Mouse (Mus musculus): ENCODE data around the gene Ppm1j. TPM values are rescaled to one million over a fixed set of nuclear protein-coding genes. Genes with fewer than 3 reads are reported as not detected.

Gene Ppm1j
- polyA plus RNA-seq, 1 experiment from 2014 or later: 23.8 TPM

DNA sequence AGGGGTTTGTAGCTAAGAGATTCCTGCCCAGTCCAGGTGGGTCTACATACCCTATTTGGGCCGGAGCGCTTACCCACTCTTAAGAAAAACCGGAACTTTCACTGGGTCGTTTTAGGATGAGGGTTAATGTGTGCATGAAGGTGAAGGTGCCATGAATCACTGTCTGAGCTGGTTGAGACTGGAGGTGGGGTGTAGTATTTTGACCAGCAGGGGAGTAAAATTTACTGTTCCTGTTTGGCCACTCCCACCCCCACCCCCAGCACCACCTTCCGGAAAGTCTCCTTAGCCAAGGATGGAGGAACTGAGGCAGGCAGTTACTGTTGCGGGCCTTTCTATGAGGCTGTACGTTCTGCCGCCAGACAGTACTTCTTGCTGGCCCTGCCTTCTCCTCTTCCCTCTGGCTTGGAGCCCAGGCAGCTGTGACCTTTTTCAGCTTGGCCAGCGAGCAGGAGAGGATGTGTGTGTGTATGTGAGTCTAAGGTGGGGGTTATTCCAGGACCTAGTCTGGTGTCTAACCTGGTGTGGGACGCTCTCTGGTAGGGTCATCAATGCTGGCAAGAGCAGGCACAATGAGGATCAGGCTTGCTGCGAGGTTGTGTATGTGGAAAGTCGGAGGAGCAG lies 1.3 kb downstream of the Ppm1j start:
- DNase-seq (ENCODE audit: low read depth, low spot score): no peak
- ChIA-PET CTCF (no interaction called here), POLR2A (interaction anchor here (1.3 kb wide), 1 partner anchor 36 kb away, joined by 5 read pairs; the partner anchor contains the start of gene Mov10)
- TF ChIP-seq CTCF (IDR thresholded peaks at IDR 0.05): no peak
- H3K27me3 ChIP-seq: no peaks in the 10 kb centered on the region
- ATAC-seq: no peak
- in situ Hi-C loops (cut with MboI; ENCODE audit: low pct_unique_long_range_greater_than_20kb): no loop called here

DNA sequence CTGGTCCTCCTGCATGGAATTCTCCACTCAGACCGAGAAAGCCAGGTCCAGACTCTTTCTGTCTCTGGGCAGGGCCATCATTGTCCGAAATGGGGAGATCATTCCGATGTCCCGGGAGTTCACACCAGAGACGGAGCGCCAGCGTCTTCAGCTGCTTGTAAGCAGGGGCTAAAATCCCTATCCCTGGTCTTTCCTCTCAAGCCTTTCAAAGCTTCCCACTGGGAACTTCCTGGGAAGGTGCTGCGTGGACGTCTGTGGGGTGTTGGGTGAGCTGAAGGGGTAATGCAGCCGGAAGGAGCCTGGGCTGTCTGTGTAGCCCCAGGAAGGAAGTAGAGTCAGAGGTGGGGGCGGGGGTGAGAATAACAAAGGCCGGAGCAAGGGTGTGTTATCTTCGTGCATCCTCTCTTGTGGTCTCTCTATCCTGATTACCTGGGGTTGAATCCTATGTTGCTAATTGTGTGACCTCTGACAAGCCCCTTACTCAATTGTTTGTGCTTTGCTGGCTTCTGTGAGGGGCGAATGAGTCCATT lies 3.2 kb downstream of the Ppm1j start:
- CTCF ChIA-PET: interaction anchor here (1.2 kb wide), 1 partner anchor 18 kb away, joined by 3 read pairs; no protein-coding TSS in a partner anchor
- TF ChIP-seq CTCF (IDR thresholded peaks at IDR 0.05): no peak
- no peaks in the 10 kb centered on the region for H3K27me3 ChIP-seq
- in situ Hi-C loops (cut with MboI; ENCODE audit: low pct_unique_long_range_greater_than_20kb): no loop called here
- no peak for DNase-seq (ENCODE audit: low read depth, low spot score)
- POLR2A ChIA-PET: no interaction called here
- no peak for ATAC-seq

GRCm38 (mm10) chr3:104785284-104785683 lies 4.4 kb downstream of the Ppm1j start:
- CTCF ChIA-PET: no interaction called here
- POLR2A ChIA-PET: interaction anchor here (1.1 kb wide), 1 partner anchor 79 kb away, joined by 3 read pairs; the partner anchor contains the start of gene Capza1

DNA sequence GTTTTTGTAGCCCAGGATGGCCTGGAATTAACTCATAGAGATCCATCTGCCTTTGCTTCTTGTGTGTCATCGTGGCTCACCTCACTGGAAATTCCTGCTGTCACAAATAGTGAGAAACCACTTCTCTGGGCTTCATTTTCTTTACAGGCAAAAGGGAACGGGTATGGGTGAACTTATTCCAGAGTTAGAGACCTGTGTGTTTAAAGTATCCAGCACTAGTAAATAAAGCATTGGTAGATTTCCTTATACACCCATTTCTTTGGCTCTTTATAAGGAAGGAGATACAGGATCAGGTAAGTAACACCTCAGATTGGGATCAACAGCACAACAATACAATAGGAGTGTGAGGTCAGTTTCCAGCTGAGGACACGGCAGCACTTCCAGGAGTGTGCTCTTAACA lies 7.2 kb downstream of the Ppm1j start, which contains the start of gene Rhoc:
Gene Rhoc, plus strand, starts transcription at position 301 of the 400 bp plus-strand sequence.
- no peak for ATAC-seq
- ChIA-PET CTCF (interaction anchor here (0.6 to 5.0 kb wide), 24 partner anchors 10 to 271 kb away, joined by 3 to 30 read pairs (median 3); partner anchors contain the start of gene Mov10), POLR2A (interaction anchor here (1.1 to 5.5 kb wide), 6 partner anchors 30 to 271 kb away, joined by 4 to 35 read pairs (median 6); partner anchors contain the start of genes Capza1, Mov10 and St7l)
- in situ Hi-C loops (cut with MboI; ENCODE audit: low pct_unique_long_range_greater_than_20kb): loop anchor here (5.0 kb wide), 3 partner anchors 74 to 264 kb away; partner anchors contain the start of genes Capza1, Cttnbp2nl and St7l
- no peak for TF ChIP-seq CTCF (IDR thresholded peaks at IDR 0.05)
- DNase-seq (ENCODE audit: low read depth, low spot score): no peak
- no peaks in the 10 kb centered on the region for H3K27me3 ChIP-seq

More at GRCm38 (mm10) chr3:104785284-104785683, 4.4 kb downstream of the Ppm1j start:
- H3K27me3 ChIP-seq: no peaks in the 10 kb centered on the region
- TF ChIP-seq CTCF (IDR thresholded peaks at IDR 0.05): no peak
- DNase-seq (ENCODE audit: low read depth, low spot score): no peak
- no peak for ATAC-seq
- in situ Hi-C loops (cut with MboI; ENCODE audit: low pct_unique_long_range_greater_than_20kb): loop anchor here (5.0 kb wide), 3 partner anchors 77 to 267 kb away; partner anchors contain the start of genes Capza1, Cttnbp2nl and St7l

- POLR2A ChIA-PET: interaction anchor here (0.5 to 5.5 kb wide), 12 partner anchors 20 to 373 kb away, joined by 3 to 35 read pairs (median 4); partner anchors contain the start of genes Capza1, Mov10 and St7l
- TF ChIP-seq CTCF (IDR thresholded peaks at IDR 0.05): no peak
- CTCF ChIA-PET: interaction anchor here (0.6 to 5.0 kb wide), 29 partner anchors 9 to 270 kb away, joined by 3 to 30 read pairs (median 3); partner anchors contain the start of genes Capza1 and Mov10
- ATAC-seq (peak; percentile 64), DNase-seq (ENCODE audit: low read depth, low spot score) (peak; percentile 71)
- in situ Hi-C loops (cut with MboI; ENCODE audit: low pct_unique_long_range_greater_than_20kb): loop anchor here (5.0 kb wide), 3 partner anchors 74 to 264 kb away; partner anchors contain the start of genes Capza1, Cttnbp2nl and St7l
- H3K27me3 ChIP-seq: no peaks in the 10 kb centered on the region
These were observed 7.9 kb downstream of the Ppm1j start for GRCm38 (mm10) chr3:104788561-104789311.

- in situ Hi-C loops (cut with MboI; ENCODE audit: low pct_unique_long_range_greater_than_20kb): loop anchor here (5.0 kb wide), 3 partner anchors 73 to 263 kb away; partner anchors contain the start of genes Capza1, Cttnbp2nl and St7l
- ATAC-seq (peak; percentile 9), DNase-seq (ENCODE audit: low read depth, low spot score) (no peak)
- POLR2A ChIA-PET: interaction anchor here (0.6 to 5.5 kb wide), 9 partner anchors 28 to 374 kb away, joined by 3 to 35 read pairs (median 5); partner anchors contain the start of genes Capza1, Mov10 and St7l
- no peak for TF ChIP-seq CTCF (IDR thresholded peaks at IDR 0.05)
- CTCF ChIA-PET: interaction anchor here (0.8 to 5.0 kb wide), 19 partner anchors 9 to 270 kb away, joined by 3 to 30 read pairs (median 4); partner anchors contain the start of genes Capza1 and Mov10
- no peaks in the 10 kb centered on the region for H3K27me3 ChIP-seq
These were observed 8.4 kb downstream of the Ppm1j start for GRCm38 (mm10) chr3:104789312-104789605.

- ATAC-seq: no peak
- ChIA-PET CTCF (interaction anchor here (1.5 to 5.0 kb wide), 5 partner anchors 13 to 203 kb away, joined by 4 to 30 read pairs (median 8); partner anchors contain the start of gene Mov10), POLR2A (interaction anchor here (1.4 to 5.5 kb wide), 3 partner anchors 28 to 75 kb away, joined by 4 to 35 read pairs (median 19); partner anchors contain the start of genes Capza1, Mov10 and St7l)
- no peak for DNase-seq (ENCODE audit: low read depth, low spot score)
- in situ Hi-C loops (cut with MboI; ENCODE audit: low pct_unique_long_range_greater_than_20kb): loop anchor here (5.0 kb wide), 3 partner anchors 72 to 262 kb away; partner anchors contain the start of genes Capza1, Cttnbp2nl and St7l
- no peaks in the 10 kb centered on the region for H3K27me3 ChIP-seq
- TF ChIP-seq CTCF (IDR thresholded peaks at IDR 0.05): no peak
These were observed 9.0 kb downstream of the Ppm1j start for GRCm38 (mm10) chr3:104789822-104790221.

- ATAC-seq (peak; percentile 9), DNase-seq (ENCODE audit: low read depth, low spot score) (peak; percentile 68)
- ChIA-PET CTCF (interaction anchor here (1.5 to 5.0 kb wide), 5 partner anchors 12 to 268 kb away, joined by 4 to 30 read pairs (median 8); partner anchors contain the start of gene Mov10), POLR2A (interaction anchor here (0.6 to 5.5 kb wide), 5 partner anchors 27 to 263 kb away, joined by 3 to 35 read pairs (median 3); partner anchors contain the start of genes Cttnbp2nl, Mov10 and Slc16a1)
- in situ Hi-C loops (cut with MboI; ENCODE audit: low pct_unique_long_range_greater_than_20kb): no loop called here
- TF ChIP-seq CTCF (IDR thresholded peaks at IDR 0.05): no peak
- no peaks in the 10 kb centered on the region for H3K27me3 ChIP-seq
These were observed 9.6 kb downstream of the Ppm1j start for GRCm38 (mm10) chr3:104790401-104790937.

DNA sequence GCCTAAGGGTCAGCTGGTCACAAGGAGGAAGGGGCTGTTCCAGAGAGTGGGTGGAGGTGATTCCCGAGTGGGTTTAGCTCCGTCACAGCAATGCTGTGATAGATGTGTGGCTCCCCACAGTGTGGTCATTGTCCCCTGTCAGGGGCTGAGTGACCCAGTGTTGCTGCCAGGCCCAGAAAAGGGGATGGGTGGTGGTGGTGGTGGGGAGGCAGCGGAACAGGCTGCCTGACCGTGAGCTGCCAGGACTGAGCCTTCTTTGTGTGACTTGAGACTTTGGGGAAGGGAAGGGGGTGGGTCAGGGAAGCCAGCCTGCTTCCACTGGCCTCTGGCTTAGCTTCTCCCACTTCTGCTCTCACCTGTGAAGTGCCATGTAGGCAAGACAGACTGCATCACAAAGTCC lies 10.2 kb downstream of the Ppm1j start:
- no peaks in the 10 kb centered on the region for H3K27me3 ChIP-seq
- in situ Hi-C loops (cut with MboI; ENCODE audit: low pct_unique_long_range_greater_than_20kb): no loop called here
- POLR2A ChIA-PET: interaction anchor here (0.6 to 5.5 kb wide), 6 partner anchors 27 to 262 kb away, joined by 3 to 35 read pairs (median 4); partner anchors contain the start of genes Cttnbp2nl, Mov10 and Slc16a1
- CTCF ChIA-PET: interaction anchor here (1.5 to 5.0 kb wide), 4 partner anchors 12 to 268 kb away, joined by 4 to 30 read pairs (median 14); partner anchors contain the start of gene Mov10
- ATAC-seq (no peak), DNase-seq (ENCODE audit: low read depth, low spot score) (no peak)
- TF ChIP-seq CTCF (IDR thresholded peaks at IDR 0.05): no peak

Measured in Patski (cell line).